Mouse (Mus musculus): Measurements from ENCODE around the gene Bicc1.

Gene Bicc1

GRCm38 (mm10) chr10:71160449-71160848 lies 949 bp upstream of the Bicc1 start:
- no peak for ATAC-seq (ENCODE audit: insufficient number of reproducible peaks, low FRiP score, low TSS enrichment)

- no peak for ATAC-seq (ENCODE audit: insufficient number of reproducible peaks, low FRiP score, low TSS enrichment)
Observed at GRCm38 (mm10) chr10:71158940-71159675, 392 bp downstream of the Bicc1 start.

- no peak for ATAC-seq (ENCODE audit: insufficient number of reproducible peaks, low FRiP score, low TSS enrichment)
Observed at GRCm38 (mm10) chr10:71156569-71156968, 2.9 kb downstream of the Bicc1 start.

- ATAC-seq (ENCODE audit: insufficient number of reproducible peaks, low FRiP score, low TSS enrichment): no peak
Observed at GRCm38 (mm10) chr10:71153610-71154009, 5.9 kb downstream of the Bicc1 start.

- ATAC-seq (ENCODE audit: insufficient number of reproducible peaks, low FRiP score, low TSS enrichment): no peak
Observed at GRCm38 (mm10) chr10:71153138-71153537, 6.4 kb downstream of the Bicc1 start.

GRCm38 (mm10) chr10:71150486-71150885 lies 9.0 kb downstream of the Bicc1 start:
- ATAC-seq (ENCODE audit: insufficient number of reproducible peaks, low FRiP score, low TSS enrichment): no peak

- ATAC-seq (ENCODE audit: insufficient number of reproducible peaks, low FRiP score, low TSS enrichment): no peak
Observed at GRCm38 (mm10) chr10:71148951-71149603, 10.4 kb downstream of the Bicc1 start.

GRCm38 (mm10) chr10:71148226-71148625 lies 11.3 kb downstream of the Bicc1 start:
- ATAC-seq (ENCODE audit: insufficient number of reproducible peaks, low FRiP score, low TSS enrichment): no peak

- ATAC-seq (ENCODE audit: insufficient number of reproducible peaks, low FRiP score, low TSS enrichment): no peak
Observed at GRCm38 (mm10) chr10:71146681-71147615, 12.6 kb downstream of the Bicc1 start.

- ATAC-seq (ENCODE audit: insufficient number of reproducible peaks, low FRiP score, low TSS enrichment): no peak
Observed at GRCm38 (mm10) chr10:71145801-71146200, 13.7 kb downstream of the Bicc1 start.

GRCm38 (mm10) chr10:71144191-71144590 lies 15.3 kb downstream of the Bicc1 start:
- ATAC-seq (ENCODE audit: insufficient number of reproducible peaks, low FRiP score, low TSS enrichment): no peak

- no peak for ATAC-seq (ENCODE audit: insufficient number of reproducible peaks, low FRiP score, low TSS enrichment)
Observed at GRCm38 (mm10) chr10:71142568-71142967, 16.9 kb downstream of the Bicc1 start.

- no peak for ATAC-seq (ENCODE audit: insufficient number of reproducible peaks, low FRiP score, low TSS enrichment)
Observed at GRCm38 (mm10) chr10:71140281-71140845, 19.1 kb downstream of the Bicc1 start.

- no peak for ATAC-seq (ENCODE audit: insufficient number of reproducible peaks, low FRiP score, low TSS enrichment)
Observed at GRCm38 (mm10) chr10:71138852-71139197, 20.7 kb downstream of the Bicc1 start.

- ATAC-seq (ENCODE audit: insufficient number of reproducible peaks, low FRiP score, low TSS enrichment): no peak
Observed at GRCm38 (mm10) chr10:71138132-71138851, 21.2 kb downstream of the Bicc1 start.

GRCm38 (mm10) chr10:71137606-71138005 lies 21.9 kb downstream of the Bicc1 start:
- ATAC-seq (ENCODE audit: insufficient number of reproducible peaks, low FRiP score, low TSS enrichment): no peak

- no peak for ATAC-seq (ENCODE audit: insufficient number of reproducible peaks, low FRiP score, low TSS enrichment)
Observed at GRCm38 (mm10) chr10:71131333-71131732, 28.2 kb downstream of the Bicc1 start.

GRCm38 (mm10) chr10:71130261-71130660 lies 29.2 kb downstream of the Bicc1 start:
- no peak for ATAC-seq (ENCODE audit: insufficient number of reproducible peaks, low FRiP score, low TSS enrichment)

- ATAC-seq (ENCODE audit: insufficient number of reproducible peaks, low FRiP score, low TSS enrichment): no peak
Observed at GRCm38 (mm10) chr10:71127951-71128331, 31.6 kb downstream of the Bicc1 start.
